ENCODE assay signal across 17 mouse cellular contexts in the genomic region with DNA sequence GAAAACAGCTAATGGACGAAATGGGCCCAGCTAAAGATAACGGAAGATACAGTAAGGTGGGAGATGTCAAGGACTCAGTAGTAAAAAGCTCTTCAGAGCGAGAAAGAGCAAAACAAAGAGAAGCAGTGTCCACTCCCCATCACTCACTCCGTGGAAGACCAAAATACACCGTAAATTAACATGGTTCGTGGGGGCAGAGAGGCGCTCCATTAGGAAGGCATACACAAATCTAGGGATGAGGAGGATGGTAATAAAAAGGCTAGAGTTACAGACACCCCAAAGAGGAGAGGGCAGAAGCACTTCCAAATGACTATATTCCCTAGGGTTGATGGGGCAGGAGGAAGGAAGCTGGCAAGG.
DNase-seq lines count a peak whose midpoint lies in the region; ATAC-seq and TF ChIP-seq lines count a peak whose summit lies in the region.
"Had no signal": no experiment of that assay in that cellular context is flagged by ENCODE, and none has a peak within 500 bp of the region (broad histone marks: within the 10 kb centered on the region; RNA-seq: fewer than 3 reads in every experiment).

No protein-coding gene starts in this region.

- H3K4me1 ChIP-seq in kidney, postnatal 0 days (replicated peaks; ENCODE audit: insufficient read depth, low read length), result no peaks in the 10 kb centered on the region
- H3K4me1 ChIP-seq in lung, postnatal 0 days (ENCODE audit: insufficient read depth, low read depth, low read length), result 0 out of 2 replicates have a peak, but pooled peaks cover 2% of the 10 kb centered on the region
- peaks cover 11% of the 10 kb centered on the region; the same call in 1 of the 2 replicates for H3K4me1 ChIP-seq in liver, embryonic 12.5 days
- no peaks in the 10 kb centered on the region for H3K4me1 ChIP-seq in stomach, postnatal 0 days (replicated peaks; ENCODE audit: control insufficient read depth, insufficient read depth)
- H3K4me1 ChIP-seq: hindbrain, embryonic 15.5 days; midbrain, embryonic 13.5 days had no signal

- H3K9me3 ChIP-seq in kidney, postnatal 0 days (replicated peaks; ENCODE audit: low read length), result no peaks in the 10 kb centered on the region
- no peaks in the 10 kb centered on the region for H3K9me3 ChIP-seq in lung, postnatal 0 days (ENCODE audit: low read length)
- no peaks in the 10 kb centered on the region for H3K9me3 ChIP-seq in liver, embryonic 12.5 days (replicated peaks)
- H3K9me3 ChIP-seq in stomach, postnatal 0 days (ENCODE audit: control insufficient read depth, low read length), result no peaks in the 10 kb centered on the region
- H3K9me3 ChIP-seq: embryonic facial prominence, embryonic 12.5 days; forebrain, embryonic 15.5 days; hindbrain, embryonic 15.5 days; midbrain, embryonic 13.5 days; neural tube, embryonic 12.5 days had no signal

- H3K4me2 ChIP-seq in kidney, postnatal 0 days (ENCODE audit: low read length), result no peak overlapping the region
- H3K4me2 ChIP-seq in lung, postnatal 0 days (replicated peaks; ENCODE audit: low read depth, low read length), result peak overlapping the region; percentile 3; the same call in 1 of the 2 replicates
- no peak overlapping the region for H3K4me2 ChIP-seq in liver, embryonic 12.5 days
- no peak overlapping the region for H3K4me2 ChIP-seq in stomach, postnatal 0 days (replicated peaks; ENCODE audit: low read depth)
- H3K4me2 ChIP-seq: embryonic facial prominence, embryonic 12.5 days; forebrain, embryonic 15.5 days; hindbrain, embryonic 15.5 days; midbrain, embryonic 13.5 days; neural tube, embryonic 12.5 days had no signal

- H3K36me3 ChIP-seq in kidney, postnatal 0 days (ENCODE audit: insufficient read depth, low read length), result no peaks in the 10 kb centered on the region
- no peaks in the 10 kb centered on the region for H3K36me3 ChIP-seq in lung, postnatal 0 days (ENCODE audit: insufficient read depth, low read length)
- H3K36me3 ChIP-seq in liver, embryonic 12.5 days, result no peaks in the 10 kb centered on the region
- no peaks in the 10 kb centered on the region for H3K36me3 ChIP-seq in stomach, postnatal 0 days (ENCODE audit: control insufficient read depth, insufficient read depth, low read length)
- H3K36me3 ChIP-seq: embryonic facial prominence, embryonic 12.5 days; forebrain, embryonic 15.5 days; hindbrain, embryonic 15.5 days; midbrain, embryonic 13.5 days; neural tube, embryonic 12.5 days had no signal

- TF ChIP-seq EP300 in lung, postnatal 0 days (IDR thresholded peaks at IDR 0.05), result no peak
- TF ChIP-seq EP300 in stomach, postnatal 0 days (optimal IDR thresholded peaks at IDR 0.05), result no peak

- no peaks in the 10 kb centered on the region for H3K27me3 ChIP-seq in kidney, postnatal 0 days (ENCODE audit: insufficient read depth, low read length)
- no peaks in the 10 kb centered on the region for H3K27me3 ChIP-seq in lung, postnatal 0 days (replicated peaks; ENCODE audit: insufficient read depth, low read length)
- H3K27me3 ChIP-seq in liver, embryonic 12.5 days (replicated peaks), result no peaks in the 10 kb centered on the region
- H3K27me3 ChIP-seq in stomach, postnatal 0 days (ENCODE audit: control insufficient read depth, insufficient read depth, low read length), result no peaks in the 10 kb centered on the region
- H3K27me3 ChIP-seq: embryonic facial prominence, embryonic 12.5 days; forebrain, embryonic 15.5 days; hindbrain, embryonic 15.5 days; midbrain, embryonic 13.5 days; neural tube, embryonic 12.5 days had no signal

- no peak overlapping the region for H3K4me3 ChIP-seq in kidney, postnatal 0 days (replicated peaks; ENCODE audit: low read depth, low read length)
- H3K4me3 ChIP-seq in lung, postnatal 0 days (ENCODE audit: low read depth, low read length), result no peak overlapping the region
- no peak overlapping the region for H3K4me3 ChIP-seq in liver, embryonic 12.5 days
- no peak overlapping the region for H3K4me3 ChIP-seq in stomach, postnatal 0 days (ENCODE audit: low read depth, low read length)
- H3K4me3 ChIP-seq: embryonic facial prominence, embryonic 12.5 days; forebrain, embryonic 15.5 days; hindbrain, embryonic 15.5 days; midbrain, embryonic 13.5 days; neural tube, embryonic 12.5 days had no signal

- no peak overlapping the region for H3K9ac ChIP-seq in kidney, postnatal 0 days (ENCODE audit: low read depth, low read length)
- no peak overlapping the region for H3K9ac ChIP-seq in lung, postnatal 0 days (replicated peaks; ENCODE audit: low read depth)
- H3K9ac ChIP-seq in liver, embryonic 12.5 days, result no peak overlapping the region
- H3K9ac ChIP-seq in stomach, postnatal 0 days (ENCODE audit: low read length), result no peak overlapping the region
- H3K9ac ChIP-seq: embryonic facial prominence, embryonic 12.5 days; forebrain, embryonic 15.5 days; hindbrain, embryonic 15.5 days; midbrain, embryonic 13.5 days; neural tube, embryonic 12.5 days had no signal

- 38% methylated on average over 7 of the region's 7 CpGs for WGBS in kidney, postnatal 0 days
- WGBS in lung, postnatal 0 days, result 46% methylated on average over 7 of the region's 7 CpGs
- 65% methylated on average over 7 of the region's 7 CpGs for WGBS in liver, embryonic 12.5 days (ENCODE audit: insufficient replicate concordance)
- 40% methylated on average over 7 of the region's 7 CpGs for WGBS in stomach, postnatal 0 days

- no peak for ATAC-seq in kidney, postnatal 0 days (replicated peaks; ENCODE audit: low FRiP score, low read depth)
- 0 out of 2 replicates have a peak, but pooled peaks have one; percentile 2 for ATAC-seq in lung, postnatal 0 days
- no peak for ATAC-seq in liver, embryonic 12.5 days
- no peak for ATAC-seq in stomach, postnatal 0 days (ENCODE audit: low FRiP score, low TSS enrichment)
- ATAC-seq: forebrain, embryonic 15.5 days; midbrain, embryonic 13.5 days had no signal

- TF ChIP-seq CTCF in kidney, postnatal 0 days (IDR thresholded peaks at IDR 0.05; ENCODE audit: low read depth), result no peak
- no peak for TF ChIP-seq CTCF in lung, postnatal 0 days (IDR thresholded peaks at IDR 0.05)
- no peak for TF ChIP-seq CTCF in stomach, postnatal 0 days (IDR thresholded peaks at IDR 0.05; ENCODE audit: low read depth)

- H3K27ac ChIP-seq in kidney, postnatal 0 days, result no peak overlapping the region
- peak overlapping the region; percentile 71 for H3K27ac ChIP-seq in lung, postnatal 0 days (ENCODE audit: low read length)
- peak overlapping the region; percentile 21; the same call in 1 of the 2 replicates for H3K27ac ChIP-seq in liver, embryonic 12.5 days
- peak overlapping the region; percentile 45; the same call in 1 of the 2 replicates for H3K27ac ChIP-seq in stomach, postnatal 0 days (replicated peaks)
- H3K27ac ChIP-seq: embryonic facial prominence, embryonic 12.5 days; forebrain, embryonic 15.5 days; hindbrain, embryonic 15.5 days; midbrain, embryonic 13.5 days; neural tube, embryonic 12.5 days had no signal

- peak; percentile 54 for DNase-seq in kidney, postnatal 0 days (ENCODE audit: low spot score)
- no peak for DNase-seq in kidney, postnatal 36 days
- DNase-seq in lung, postnatal 0 days (ENCODE audit: low spot score), result no peak
- DNase-seq in lung, postnatal 25 days (ENCODE audit: low spot score), result no peak
- DNase-seq in stomach, postnatal 0 days (ENCODE audit: low spot score), result no peak
- DNase-seq in left cerebral cortex, postnatal 25 days (ENCODE audit: low spot score in 2 of 2), result no peak
- DNase-seq in frontal cortex, adult 2 months (ENCODE audit: extremely low spot score in 1 of 2, low spot score in 1 of 2), result no peak
- DNase-seq: adrenal gland, postnatal 10 days; cerebellum, adult 9-10 months; heart, postnatal 4 days; right cerebral cortex, postnatal 4 days had no signal

- intact Hi-C loops in left cerebral cortex, postnatal 25 days (cut with DNase I), result loop anchor here (10.0 kb wide), 1 partner anchor 319 kb away; no protein-coding TSS in a partner anchor
